Mouse (Mus musculus) brain, embryonic 14.5 days (tissue): ENCODE results near the gene Rhbdl2.

Experiments
- CTCF ChIP-seq: fragments of 200-500 bp; IDR thresholded peaks from 2 replicates; pipeline ENCODE4 v1.5.1; 2012; ENCODE audit warnings: inconsistent platforms, mild to moderate bottlenecking, moderate library complexity, borderline replicate concordance; ENCODE audit not compliant: insufficient read depth, insufficient read length; ENCODE audit errors: extremely low read depth
- POLR2A ChIP-seq: fragments of 200-500 bp; IDR thresholded peaks from 2 replicates; pipeline ENCODE4 v1.6.1; 2012; ENCODE audit warnings: mild to moderate bottlenecking, inconsistent platforms, borderline replicate concordance; ENCODE audit not compliant: poor library complexity, insufficient read depth, insufficient read length, severe bottlenecking; ENCODE audit errors: extremely low read depth

- TF ChIP-seq POLR2A, result no peak
- no peak for TF ChIP-seq CTCF
These were observed 22.6 kb upstream of the Rhbdl2 start for GRCm38 (mm10) chr4:123765071-123765470.
